Mouse (Mus musculus) ZHBTc4 (cell line): ENCODE results near the gene Commd1.

Source experiments
- DNase-seq: peaks from one replicate; pipeline ENCODE4 v3.0.0-alpha.2; 2011; ENCODE audit warnings: low read depth, low spot score

The Commd1 gene

DNA sequence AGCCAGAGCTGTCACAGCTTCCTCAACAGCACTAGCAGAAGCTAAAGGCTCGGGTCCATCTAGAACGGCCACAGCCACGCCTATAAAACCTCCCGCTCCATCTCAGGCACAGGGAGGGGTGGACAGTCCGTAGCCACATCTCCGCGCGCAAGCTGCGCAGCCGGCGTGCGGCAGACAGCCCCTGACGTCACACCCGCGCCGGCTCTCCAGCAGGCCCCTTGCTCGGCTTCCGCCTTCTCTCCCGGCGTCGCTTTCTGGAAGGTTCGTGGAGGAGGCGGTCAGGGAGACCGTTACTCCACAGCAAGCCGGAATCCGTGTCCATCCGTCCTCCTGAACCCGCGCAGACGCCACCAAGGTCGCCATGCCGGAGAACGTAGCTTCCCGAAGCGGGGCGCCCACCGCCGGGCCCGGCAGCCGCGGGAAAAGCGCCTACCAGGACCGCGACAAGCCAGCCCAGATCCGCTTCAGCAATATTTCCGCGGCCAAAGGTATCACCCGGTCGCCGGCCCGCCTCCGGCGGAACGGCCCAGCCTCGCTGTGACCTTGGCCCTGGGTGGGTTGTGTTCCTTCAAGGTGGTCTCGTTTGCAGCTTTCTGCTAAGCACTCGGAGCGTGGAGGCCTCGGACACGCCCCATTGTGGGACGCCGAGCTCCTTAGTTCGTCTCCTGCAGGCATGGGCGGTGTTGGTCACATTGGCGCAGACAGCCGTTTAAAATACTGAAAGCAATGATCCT is 8.4 kb upstream of the Commd1 start, which contains the start of gene Cct4:
Cct4 (plus strand) TSS at position 127 of the 734 bp plus-strand sequence.
- DNase-seq, result peak; percentile 94

DNA sequence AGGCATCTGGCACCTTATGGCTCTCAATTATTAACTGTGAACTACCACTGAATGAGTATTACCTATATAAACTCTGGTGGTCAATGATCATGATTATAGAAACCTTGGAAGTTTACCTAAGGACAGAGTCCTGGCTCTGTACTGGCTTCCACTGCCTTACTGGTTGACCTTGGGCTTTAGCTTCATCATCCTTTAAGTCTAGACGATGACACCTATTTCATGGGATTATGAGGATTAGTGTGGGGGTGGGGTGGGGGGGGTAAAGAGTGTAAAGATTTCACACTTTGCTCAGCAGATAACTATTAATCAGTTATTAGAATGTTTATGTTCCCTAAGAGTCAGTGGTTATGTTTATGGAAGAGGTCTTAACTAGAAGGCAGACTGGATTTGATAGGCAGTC is 7.6 kb upstream of the Commd1 start:
- no peak for DNase-seq

DNA sequence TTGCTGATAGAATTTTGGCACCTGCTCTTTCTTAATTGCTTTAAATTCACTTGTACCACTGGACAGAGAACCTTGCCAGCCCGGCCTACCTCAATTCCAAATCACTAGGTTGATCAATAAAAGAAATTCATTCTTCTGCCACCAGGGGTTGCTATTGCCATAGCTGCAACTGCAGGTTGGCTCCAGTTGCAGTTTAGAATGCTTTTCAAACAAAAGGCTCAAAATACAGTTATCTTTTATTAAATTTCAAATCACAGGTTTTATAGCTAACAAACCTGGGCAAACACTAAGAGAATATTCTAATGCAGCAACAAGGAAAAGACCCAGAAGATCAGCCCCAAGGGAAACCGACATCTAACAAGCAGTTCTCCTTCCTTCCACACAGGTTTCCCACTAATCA is 5.2 kb upstream of the Commd1 start:
- peak; percentile 75 for DNase-seq

DNA sequence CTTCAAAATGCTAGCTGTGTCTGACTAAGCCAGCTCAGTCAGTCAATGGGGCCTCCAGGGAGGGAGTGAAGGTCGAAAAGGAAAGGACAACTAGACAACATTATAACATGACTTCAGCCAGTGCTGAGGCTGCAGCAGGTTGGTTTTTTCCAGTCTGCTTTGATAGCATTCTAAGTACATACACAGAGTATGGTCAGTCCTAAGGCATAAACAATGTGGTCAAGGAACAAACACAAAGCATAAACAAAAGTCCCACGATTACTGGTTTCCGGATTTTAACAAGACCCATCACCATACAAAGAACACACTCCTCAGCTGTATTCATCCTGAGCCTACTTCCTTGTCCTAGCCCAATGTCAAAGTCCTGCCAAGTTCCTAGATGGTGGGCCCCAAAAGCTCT is 3.3 kb upstream of the Commd1 start:
- peak; percentile 68 for DNase-seq

DNA sequence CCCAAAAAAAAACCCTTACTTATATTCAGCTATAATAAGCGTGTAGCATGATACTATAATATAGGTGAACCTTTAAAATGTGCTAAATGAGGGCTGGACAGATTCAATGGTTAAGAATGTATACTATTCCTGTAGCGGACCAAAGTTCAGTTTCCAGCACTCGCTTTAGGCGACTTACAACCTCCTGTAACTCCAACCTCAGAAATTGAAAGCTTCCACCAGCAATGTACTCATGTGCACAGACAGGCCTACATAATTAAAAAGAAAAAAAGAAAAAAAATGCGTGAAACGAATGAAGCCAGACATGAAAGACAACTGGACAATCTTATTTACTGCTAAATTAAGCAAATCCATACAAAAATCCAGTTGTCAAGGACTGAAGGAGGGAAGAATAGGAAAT is 664 bp upstream of the Commd1 start:
- DNase-seq, result no peak

DNA sequence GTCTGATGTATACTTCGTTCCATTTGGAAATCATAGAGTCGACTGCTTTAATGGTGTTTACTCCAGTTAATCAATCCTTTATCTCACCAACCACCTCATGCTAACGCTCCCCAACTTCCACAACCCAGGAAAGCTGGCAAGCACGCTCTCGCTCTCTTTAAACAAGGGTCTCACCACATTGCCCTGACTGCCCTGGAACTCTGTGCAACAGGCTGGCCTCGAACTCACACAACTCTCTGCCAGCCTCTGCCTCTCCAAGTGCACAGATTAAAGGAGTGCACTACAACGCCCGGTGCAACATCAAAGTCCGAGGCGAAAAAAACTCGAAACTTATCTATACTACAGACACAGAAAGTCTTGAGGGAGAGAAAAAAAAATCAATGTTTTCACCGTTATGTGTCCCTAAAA is 635 bp downstream of the Commd1 start:
- no peak for DNase-seq

DNA sequence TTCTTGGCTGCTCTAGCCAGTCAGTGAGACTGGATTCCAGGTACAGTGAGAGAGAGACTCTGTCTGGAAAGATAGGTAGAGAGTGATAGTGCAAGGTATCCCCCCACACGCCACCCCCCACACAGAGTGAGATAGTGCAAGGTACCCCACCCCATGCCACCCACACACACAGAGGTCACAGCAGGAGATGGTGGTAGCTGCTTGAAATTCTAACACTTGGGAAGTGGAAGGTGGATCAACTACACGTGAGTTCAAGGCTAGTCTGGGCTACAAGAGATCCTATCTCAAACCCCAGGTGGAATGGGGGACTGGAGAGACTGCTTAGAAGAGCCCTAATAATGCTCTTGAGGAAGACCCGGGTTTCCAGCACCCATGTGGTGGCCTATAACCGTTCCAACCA is 1.1 kb downstream of the Commd1 start:
- no peak for DNase-seq

DNA sequence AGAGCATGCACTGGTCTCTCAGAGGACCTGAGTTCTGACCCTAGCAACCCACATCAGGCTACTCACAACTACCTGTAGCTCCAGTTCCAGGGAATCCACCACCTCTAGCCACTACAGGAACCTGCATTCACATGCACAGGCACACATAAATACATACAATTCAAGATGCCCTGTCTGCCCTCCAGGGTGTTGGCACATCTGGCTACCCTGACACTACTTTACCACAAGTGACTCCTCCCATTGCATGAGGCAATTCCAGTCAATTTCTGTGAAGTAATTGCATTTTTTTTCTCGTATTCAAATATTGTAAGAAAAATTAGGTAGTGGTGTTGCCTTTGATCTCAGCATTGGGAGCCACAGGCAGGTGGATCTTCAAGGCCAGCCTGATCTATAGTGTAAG is 3.0 kb downstream of the Commd1 start:
- DNase-seq, result no peak

DNA sequence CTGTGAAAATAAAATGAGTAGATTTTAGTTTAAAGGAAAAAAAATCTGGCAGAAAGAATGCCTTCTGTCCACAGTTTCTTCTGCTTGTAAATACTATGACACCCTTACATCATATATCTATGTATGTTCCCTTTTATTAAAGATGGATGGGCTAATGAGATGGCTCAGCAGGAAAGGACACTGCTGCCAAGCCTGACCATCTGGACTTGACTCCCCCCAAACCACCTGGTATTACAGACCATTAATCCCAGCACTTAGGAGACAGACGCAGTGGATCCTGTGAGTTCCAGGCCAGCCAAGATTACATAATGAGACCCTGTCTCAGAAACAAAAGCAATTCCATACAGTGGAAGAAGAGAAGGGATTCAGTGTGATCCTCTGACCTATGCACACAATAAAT is 3.5 kb downstream of the Commd1 start:
- DNase-seq, result no peak

DNA sequence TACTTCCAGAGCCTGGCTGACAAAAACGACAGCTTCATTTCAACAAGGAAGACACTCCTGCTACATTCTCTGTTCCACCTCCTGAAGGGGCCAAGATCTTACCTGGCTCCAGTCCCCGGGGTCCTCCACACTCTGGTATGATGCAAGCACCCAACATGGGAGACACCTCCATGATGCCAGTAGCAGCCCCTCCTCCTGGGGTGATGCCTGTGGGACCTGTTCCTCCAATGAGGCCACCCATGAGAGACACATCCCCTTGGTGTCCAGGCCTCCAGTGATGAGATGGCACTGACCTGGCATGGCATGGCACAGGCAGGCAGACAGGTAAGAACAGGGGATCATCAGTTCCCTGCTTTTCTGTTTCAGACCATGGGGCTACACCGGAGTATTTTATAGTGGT is 4.0 kb downstream of the Commd1 start:
- no peak for DNase-seq

DNA sequence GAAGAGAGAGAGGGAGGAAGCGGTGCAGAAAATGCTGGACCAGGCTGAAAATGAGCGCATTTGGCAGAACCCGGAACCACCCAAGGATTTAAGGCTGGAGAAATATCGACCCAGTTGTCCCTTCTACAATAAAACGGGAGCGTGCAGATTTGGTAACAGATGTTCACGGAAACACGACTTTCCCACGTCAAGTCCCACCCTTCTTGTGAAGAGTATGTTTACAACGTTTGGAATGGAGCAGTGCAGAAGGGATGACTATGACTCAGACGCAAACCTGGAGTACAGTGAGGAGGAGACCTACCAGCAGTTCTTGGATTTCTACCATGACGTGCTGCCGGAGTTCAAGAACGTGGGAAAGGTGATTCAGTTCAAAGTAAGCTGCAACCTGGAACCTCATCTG is 8.6 kb downstream of the Commd1 start:
- DNase-seq, result peak; percentile 22

DNA sequence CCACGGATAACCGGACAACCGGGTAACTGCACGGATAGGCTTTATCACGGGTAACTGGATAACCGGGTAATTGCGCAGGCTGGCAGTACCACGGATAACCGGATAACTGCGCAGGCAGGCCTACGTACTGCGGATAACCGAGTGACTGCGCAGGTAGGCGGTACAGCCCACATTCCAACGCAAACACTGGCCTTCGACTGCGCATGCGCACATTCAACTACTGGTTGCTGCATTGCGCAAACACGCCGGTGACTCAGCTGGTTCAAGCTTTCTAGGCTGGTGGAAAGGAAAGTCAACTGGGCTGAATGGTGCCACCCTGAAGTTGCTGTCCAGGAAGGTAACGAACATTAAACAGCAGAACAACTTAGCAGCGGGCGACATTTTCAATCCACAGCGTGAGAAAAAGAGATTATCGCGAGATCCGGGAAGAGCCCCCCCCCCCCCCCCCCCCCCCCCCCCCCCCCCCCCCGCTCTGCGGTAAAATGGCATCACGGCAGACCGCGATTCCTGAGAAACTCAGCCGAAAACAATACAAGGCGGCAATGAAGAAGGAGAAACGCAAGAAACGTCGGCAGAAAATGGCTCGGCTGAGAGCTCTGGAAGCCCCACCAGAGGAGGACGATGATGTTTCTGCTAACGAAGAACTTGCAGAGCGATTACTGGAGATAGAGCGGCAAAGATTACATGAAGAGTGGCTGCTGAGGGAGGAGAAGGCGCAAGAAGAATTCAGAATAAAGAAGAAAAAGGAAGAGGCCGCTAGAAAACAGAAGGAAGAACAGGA is 9.2 kb downstream of the Commd1 start:
- peak; percentile 94 for DNase-seq

DNA sequence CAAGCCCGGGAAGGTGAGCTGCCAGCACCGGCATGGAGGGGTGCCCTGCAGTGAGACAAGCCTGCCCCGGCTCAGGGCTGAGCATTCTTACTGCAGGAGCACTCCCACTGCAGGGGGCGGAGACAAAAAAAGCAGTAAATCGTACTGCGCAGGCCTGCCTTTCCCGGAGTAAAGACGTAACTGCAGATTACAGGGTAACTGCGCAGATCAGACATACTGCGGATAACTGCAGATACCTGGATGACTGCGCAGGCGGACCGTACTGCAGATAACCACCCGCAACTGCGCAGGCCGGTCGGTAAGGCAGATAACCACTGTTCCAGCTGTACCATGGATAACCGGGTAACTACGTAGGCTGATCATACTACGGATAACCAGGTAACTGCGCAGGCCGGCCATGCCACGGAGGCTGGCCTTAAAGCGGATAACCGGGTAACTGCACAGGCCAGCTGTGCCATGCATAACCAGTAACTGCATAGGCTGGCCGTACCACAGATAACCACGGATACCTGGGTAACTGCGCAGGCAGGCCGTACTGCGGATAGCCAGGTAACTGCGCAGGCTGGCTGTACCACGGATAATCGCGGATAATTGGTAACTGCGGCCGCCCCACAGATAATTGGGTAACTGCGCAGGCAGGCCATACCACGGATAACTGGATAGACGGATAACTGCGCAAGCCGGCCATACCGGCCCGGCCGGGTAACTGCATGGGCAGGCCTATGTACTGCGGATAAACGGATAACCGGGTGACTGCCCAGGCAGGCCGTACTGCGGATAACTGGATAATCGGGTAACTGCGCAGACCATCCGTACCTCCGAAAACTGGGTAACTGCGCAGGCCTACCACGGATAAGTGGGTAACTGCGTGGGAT is 10.1 kb downstream of the Commd1 start, which contains the start of gene Zrsr1:
Zrsr1 (plus strand) TSS at position 171 of the 875 bp plus-strand sequence.
- DNase-seq, result peak; percentile 95

DNA sequence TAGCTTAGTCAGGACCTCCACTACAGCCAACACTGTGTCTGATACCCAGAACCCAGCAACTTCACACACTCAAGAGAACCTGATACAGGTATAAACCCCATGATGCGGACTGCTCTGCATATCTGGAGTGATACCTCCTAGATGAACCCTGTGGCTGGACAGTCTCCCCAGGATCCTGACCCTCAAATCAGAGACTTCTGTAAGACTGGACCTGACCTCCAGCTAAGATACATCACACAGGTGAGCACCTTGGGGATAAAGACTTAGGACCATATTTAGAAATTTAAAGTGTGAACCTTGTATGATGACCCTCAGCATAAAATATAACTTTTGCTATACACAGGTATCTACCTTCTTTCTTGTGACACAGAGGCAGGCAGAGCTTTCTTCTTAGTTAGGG is 11.6 kb downstream of the Commd1 start:
- DNase-seq, result no peak

DNA sequence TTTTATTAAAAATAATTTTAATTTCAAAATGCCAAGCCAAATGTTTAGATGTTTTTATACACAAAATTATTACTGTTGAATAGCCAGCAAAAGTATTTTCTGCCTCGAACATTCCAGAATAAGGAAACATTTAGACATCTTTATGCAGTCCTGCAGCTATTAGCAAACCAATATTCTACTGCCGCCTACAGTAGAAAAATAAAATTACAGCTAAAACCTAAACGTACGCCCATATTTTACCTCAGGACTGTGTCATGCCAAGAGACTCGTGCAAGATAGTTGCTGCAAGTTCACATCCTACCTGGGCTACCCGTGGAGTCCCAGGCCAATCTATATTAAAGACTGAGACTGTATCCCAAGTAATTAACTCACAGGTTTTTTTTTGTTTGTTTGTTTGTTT is 12.7 kb downstream of the Commd1 start:
- peak; percentile 68 for DNase-seq

DNA sequence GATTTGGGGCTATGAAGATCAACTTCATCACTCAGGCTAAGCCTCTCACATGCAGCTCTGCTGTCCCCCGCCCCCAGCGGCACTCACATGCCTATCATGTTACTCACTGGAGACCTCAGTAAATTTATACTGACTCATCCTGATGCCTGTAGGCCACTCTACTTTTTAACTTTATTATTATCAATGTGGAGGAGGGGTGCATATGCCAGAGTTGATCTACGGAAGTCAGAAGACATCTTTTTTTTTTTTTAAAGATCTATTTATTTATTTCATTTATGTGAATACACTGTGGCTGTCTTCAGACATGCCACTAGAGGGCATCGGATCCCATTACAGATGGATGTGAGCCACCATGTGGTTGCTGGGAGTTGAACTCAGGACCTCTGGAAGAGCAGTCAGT is 16.7 kb downstream of the Commd1 start:
- DNase-seq, result peak; percentile 37

DNA sequence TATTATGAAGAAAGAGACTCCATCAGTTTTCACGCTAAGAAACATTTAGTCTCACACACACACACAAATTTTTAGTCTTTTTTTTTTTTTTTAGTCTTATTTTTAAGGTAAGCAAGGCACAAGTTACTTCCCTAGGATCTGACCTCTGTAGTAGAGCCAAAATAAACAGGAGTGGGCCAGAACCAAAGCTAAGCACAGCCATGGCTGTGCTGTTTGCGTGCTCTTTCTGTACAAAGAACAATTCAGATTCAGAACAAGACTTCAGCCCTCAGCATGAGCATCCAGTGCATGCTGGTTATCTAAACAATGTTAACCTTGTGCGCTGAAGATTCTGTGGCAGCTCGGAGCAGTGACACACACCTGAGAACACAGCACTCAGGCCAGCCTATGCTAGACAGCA is 17.8 kb downstream of the Commd1 start:
- DNase-seq, result no peak

DNA sequence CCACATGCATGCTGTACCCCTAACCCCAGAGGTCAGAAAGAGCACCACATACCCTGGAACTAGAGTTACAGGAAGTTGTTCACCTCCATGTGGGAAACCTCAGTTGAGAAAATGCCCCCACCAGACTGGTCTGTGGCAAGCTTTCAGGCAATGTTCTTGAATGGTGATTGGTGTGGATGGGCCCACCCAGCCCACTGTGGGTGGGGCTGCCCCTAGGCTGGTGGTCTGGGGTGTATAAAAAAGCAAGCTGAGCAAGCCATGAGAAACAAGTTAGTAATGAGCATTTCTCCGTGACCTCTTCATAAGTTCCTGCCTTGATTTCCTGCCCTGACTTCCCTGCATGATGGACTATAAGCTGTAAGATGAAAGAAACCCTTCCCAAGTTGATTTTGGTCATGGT is 20.1 kb downstream of the Commd1 start:
- DNase-seq, result no peak

DNA sequence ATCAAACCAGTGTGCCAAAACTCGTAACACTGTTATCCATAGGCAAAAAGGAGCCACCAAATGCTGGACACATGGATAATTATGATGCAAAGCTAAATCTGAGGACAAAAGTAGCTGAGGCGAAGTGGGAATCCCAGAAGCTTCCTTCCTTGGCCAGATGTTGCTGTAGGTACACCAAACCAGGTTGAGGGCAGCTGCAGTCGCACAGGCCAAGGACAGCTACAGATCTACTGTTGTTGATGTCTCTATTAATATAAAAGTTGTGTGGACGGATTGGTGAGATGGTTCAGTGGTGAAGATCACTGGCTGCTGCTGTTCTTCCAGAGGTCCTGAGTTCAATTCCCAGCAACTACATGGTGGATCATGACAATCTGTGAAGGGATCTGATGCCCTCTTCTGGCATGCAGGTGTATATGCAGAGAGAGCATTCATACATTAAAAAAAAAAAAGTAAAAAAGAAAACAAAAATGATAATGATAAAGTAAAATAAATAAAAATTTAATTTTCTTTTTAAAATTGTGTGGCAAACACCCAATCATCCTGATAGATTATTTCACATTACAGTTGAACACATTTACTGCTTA is 24.3 kb downstream of the Commd1 start:
- DNase-seq, result peak; percentile 42

DNA sequence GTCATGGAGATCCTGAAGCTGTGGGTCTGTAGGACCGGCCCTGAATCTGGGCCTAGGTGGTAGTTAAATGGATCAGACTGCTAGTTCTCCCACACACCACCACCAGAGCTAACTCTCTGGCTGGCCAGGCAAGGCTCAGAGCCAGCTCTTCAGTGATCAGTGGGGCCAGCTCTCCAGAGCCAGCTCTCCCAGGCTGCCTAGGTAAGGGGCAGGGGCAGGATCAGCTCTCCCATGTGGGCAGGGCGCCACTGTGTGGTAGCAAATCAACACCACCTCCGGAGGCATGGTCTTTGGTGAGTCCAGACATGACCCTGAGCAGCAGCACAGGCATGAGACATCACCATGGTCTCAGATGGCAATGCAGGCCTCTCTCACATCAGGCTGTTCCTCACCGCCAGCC is 25.4 kb downstream of the Commd1 start:
- peak; percentile 85 for DNase-seq

DNA sequence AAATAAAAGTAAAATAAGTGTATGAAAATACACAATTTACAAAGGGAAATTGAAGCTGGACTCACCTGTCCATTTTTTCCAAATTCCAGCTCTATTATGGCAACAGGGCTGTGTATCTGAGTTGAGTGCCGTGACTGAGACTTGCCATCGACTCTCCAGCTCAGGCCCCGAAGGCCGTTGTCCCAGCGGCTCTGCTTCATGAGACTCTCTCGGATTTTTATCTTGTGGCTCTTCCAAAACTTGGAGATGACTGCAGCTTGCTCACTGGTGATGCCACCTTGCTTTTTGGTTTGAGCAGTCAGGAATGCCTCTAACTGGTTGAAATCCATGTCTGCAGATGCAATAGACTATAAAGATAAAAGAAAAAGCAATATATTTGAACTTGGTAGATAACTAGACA is 25.8 kb downstream of the Commd1 start:
- DNase-seq, result no peak

DNA sequence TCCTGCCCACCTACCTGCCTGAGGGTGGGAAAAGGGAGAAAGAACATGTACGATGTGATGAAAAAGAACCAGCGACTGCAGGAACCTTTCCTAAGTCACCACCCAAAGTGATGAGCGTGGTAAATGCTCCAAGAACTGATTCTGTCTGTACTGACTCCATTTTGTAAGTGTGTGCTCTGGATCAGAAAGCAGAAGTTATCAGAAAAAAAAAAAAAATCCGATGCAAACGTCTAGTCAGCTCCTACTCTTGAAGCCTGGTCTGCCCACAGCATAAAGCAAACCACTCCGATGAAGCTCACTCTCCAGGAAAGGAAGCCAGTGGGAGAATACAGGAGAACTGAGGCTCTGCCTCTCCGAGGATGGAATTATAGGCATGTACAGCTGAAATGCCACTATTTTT is 29.5 kb downstream of the Commd1 start:
- DNase-seq, result no peak
